Mouse (Mus musculus): ENCODE measurements around the gene Ube2l6.
"Not testable (repeated sequence)": the region's sequence is repeated elsewhere in the genome, so short reads cannot be mapped to it uniquely, and the experiment has no call there.

The Ube2l6 gene

DNA sequence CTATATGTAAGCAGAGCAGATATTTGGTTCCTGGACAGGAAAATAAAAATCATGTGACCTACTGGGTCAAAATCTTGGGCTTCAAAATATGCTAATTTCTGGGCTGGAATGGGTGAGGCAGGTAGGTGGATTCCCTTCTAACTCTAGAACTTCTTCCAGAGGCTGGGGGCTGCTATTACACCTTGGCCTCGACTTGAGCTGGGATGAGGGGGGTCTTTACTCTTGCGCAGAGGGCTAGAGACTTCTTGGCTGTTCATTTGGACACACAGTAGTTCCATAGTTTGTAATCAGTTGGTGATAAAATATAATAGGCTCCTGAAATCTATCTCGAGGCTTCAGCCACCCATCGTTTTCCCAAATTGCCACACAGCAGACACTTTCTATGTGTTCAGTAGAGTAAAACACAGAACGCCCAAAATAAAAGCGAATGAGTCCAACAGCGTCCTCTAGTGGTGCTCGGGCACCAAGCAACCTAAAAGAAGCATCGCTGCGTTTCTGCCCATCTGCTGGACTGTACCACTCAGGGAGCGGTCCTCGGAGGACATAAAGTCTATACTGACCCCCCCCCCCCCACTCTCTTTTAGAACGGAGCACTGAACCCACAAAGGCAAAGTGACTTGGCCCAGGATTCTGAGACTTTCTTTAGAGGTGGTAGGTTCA, 665 bp upstream of the Ube2l6 start:
- DNase-seq: peak; percentile 67

DNA sequence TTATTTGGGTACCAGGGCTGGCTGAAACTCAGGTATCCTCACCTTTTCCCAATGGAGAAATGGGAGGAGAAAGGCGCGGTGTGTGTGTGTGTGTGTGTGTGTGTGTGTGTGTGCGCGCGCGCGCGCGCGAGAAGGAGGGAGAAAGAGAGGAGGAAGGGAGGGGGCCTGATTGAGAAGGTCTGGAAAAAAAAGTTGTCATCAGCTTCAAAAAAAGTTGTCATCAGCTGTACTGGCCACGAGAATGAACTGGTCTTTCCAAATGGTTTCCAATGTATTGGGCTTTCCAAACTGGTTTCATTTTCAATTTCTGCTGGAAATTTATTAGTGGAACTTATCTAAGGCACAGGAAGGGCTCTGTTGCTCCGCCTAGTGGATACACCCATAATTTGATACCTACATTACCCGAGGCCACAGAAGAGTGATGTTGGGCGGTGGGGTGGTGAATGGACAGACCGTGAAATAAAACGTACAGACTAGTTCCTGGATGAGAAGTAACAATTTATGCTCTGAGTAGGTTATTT, 473 bp downstream of the Ube2l6 start:
- DNase-seq: peak; percentile 57

- no peak for DNase-seq
Measured at GRCm38 (mm10) chr2:84800304-84800703, 1.7 kb downstream of the Ube2l6 start.

DNA sequence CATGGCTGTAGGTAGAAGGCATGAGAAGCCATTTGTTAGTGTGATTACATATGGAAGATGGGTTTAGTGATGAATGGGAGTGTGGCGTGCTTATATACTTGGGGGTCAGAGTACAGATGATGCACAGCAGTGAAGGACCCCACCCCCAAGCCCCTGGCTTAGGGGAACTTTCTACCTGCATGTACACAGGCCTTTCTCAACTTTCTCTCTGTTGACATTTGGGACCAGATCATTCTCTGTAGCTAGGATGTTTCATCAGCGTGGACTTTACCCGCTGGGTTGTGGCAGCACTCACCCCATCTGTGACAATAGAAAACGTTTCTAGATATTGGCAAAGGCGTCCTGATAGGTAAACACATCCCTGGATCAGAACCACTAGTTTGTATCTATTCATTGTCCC, 2.6 kb downstream of the Ube2l6 start:
- not testable (repeated sequence) for DNase-seq

GRCm38 (mm10) chr2:84803963-84804362, 5.3 kb downstream of the Ube2l6 start:
- no peak for DNase-seq

DNA sequence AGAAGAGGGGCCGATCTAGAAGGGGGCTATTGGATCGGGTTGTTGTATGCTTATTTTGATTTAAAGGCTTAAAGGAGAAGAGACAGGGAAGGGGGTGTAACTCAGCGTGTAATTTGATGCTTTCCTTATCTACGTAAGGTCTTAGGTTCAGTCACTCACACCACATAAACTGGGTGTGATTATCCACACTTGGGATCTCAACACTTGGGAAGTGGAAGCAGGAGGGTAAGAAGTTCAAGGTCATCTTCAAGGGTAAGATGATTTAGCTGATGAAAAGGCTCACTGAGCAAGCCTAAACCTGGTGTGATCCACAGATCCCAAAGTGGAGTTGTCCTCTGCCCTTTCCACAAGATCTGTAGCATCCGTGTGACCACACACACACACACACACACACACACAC, 7.9 kb downstream of the Ube2l6 start:
- no peak for DNase-seq

- DNase-seq: no peak
Measured at GRCm38 (mm10) chr2:84809330-84809729, 10.7 kb downstream of the Ube2l6 start.

- no peak for DNase-seq
Measured at GRCm38 (mm10) chr2:84810526-84810885, 11.9 kb downstream of the Ube2l6 start.

- DNase-seq: peak; percentile 84
Measured at GRCm38 (mm10) chr2:84810886-84811577, 12.4 kb downstream of the Ube2l6 start.

- DNase-seq: no peak
Measured at GRCm38 (mm10) chr2:84811880-84812279, 13.3 kb downstream of the Ube2l6 start.

GRCm38 (mm10) chr2:84812676-84813075, 14.0 kb downstream of the Ube2l6 start:
- DNase-seq: no peak

DNA sequence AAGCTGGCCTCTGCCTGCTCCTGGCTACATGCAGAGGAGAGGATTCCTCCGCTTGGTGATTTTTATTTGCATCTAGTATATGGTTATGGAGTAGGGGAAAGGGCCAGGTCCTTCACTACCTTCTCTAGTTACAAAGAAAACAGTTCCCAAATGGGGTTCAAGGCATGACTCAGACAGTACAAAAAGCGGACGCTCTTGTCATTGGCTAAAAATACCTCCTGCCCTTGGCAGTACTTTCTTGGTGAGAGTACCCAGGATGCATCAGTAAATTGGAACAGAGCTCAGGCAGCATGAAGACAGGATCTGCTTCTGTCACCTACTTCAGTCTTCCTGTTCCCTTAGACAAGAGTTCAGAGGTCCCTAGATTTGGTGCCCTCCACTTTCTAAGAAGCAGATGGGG, 21.2 kb downstream of the Ube2l6 start:
- DNase-seq: no peak

DNA sequence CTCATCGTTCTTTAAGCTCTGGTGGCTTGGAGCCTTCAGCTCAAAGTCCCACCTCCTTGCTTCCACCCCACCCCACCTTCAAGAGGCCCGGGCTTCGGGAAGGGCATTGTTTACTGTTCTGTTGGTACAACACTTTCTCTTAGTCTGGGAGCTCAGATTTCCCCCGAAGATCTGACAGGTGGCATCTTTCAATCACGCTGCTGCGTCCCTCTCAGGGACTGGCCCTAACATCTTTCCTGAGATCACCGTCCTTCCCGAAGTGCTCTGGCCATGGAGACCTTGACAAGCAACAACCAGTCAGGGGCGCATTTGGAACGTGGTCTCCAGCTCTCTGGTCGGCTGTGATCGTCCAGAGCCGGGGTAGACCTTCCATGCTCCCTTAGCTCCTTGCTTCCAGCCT, 23.9 kb downstream of the Ube2l6 start, which contains the start of gene Smtnl1:
Gene Smtnl1, minus strand, starts transcription at position 101 of the 400 bp plus-strand sequence.
- DNase-seq: no peak

DNA sequence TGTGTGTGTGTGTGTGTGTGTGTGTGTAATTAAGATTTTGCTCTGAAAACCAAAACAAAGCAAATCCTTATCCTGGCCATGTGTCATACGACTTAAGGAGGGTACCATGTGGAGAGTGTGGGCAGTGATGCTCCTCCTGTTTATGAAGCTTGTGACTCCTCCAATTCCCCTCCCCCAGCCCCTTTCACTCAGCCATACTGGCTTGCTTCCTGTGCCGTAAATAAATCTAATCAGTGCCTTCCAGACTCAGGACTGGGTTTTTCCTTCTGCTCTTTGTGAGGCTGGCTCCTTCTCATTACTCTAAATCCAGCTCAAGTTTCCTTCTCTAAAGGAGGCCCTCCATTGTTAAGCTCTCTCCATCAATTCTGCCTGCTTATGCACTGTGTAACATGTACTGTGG, 24.6 kb downstream of the Ube2l6 start:
- no peak for DNase-seq

GRCm38 (mm10) chr2:84826488-84827282, 28.1 kb downstream of the Ube2l6 start, which contains the start of gene Timm10:
TSS of gene Timm10 (plus strand) at chr2:84826997.
- DNase-seq: peak; percentile 59

GRCm38 (mm10) chr2:84827283-84827920, 28.8 kb downstream of the Ube2l6 start:
- DNase-seq: peak; percentile 27

DNA sequence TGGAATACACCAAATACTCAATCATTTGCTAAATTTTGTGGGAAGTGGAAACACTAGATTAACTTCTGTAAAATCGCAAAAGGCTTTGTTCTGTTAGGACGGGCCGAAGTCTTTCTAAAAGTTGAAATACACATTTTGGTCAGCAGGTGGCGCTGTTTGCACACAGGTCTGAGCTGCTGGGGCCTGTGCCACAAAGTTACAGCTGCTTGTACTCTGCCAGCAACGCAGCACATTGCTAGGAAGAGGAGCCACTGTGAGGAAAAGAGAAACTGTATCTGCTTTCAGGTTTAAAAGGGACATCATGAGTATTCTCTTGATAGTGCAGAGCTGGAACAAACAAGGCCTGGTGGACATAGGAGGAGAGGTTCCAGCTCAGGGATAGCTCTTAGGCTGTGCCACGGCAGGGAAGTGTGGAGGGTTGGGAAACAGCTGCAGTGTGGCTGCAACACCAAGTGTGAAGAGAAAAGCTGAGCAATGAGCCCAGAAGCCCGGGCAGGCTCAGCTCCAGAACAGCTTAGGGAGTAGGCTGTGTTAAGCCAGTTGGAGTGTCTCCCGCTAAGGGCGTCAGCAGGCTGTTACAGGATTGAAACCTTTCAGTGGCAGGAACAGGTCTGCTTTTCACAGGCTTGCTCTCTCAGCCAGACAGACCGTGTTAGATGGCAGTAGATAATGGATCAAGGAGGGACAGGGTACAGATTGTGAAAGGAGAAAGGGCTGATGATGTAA, 33.2 kb downstream of the Ube2l6 start:
- peak; percentile 83 for DNase-seq

GRCm38 (mm10) chr2:84837107-84837506, 38.5 kb downstream of the Ube2l6 start:
- peak; percentile 76 for DNase-seq

- DNase-seq: peak; percentile 46
Measured at GRCm38 (mm10) chr2:84837817-84838592, 39.4 kb downstream of the Ube2l6 start.

DNA sequence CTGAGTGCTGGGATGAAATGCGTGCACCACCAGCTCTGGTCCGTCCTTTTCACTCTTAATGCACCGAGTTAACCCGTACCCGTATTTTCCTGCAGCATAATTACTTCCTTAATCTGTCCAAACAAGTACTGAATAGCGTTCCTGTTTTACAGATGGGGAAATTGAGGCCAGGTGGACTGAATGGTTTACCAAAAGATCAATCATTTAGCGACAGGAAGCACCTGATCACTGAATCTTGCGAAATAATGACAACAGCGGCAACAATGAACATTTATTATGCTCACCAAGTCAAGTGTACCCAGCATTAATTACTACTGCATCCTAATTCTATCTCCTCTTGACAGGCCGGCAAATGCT, 39.9 kb downstream of the Ube2l6 start, which contains the start of gene Slc43a1:
Gene Slc43a1, plus strand, starts transcription at position 258 of the 357 bp plus-strand sequence.
- DNase-seq: no peak

Data from thymus, postnatal 4 days (tissue).